Mouse (Mus musculus) embryonic facial prominence, embryonic 10.5 days (tissue): ENCODE data around the gene Exog. TPM values are rescaled to one million over a fixed set of nuclear protein-coding genes. Genes with fewer than 3 reads are reported as not detected.

Experiments
- DNase-seq: peaks from one replicate; pipeline ENCODE4 v3.0.0-alpha.2; 2017; ENCODE audit warnings: low spot score
- H3K27ac ChIP-seq: fragments of 300-500 bp; sonication (generic); replicated peaks from 2 replicates; pipeline ENCODE4 v1.5.1; 2016; ENCODE audit warnings: mild to moderate bottlenecking
- H3K27me3 ChIP-seq: fragments of 300-500 bp; sonication (generic); replicated peaks from 2 replicates; pipeline ENCODE4 v1.6.1; 2016; ENCODE audit warnings: low read depth, mild to moderate bottlenecking; ENCODE audit not compliant: poor library complexity, severe bottlenecking
- H3K36me3 ChIP-seq: fragments of 300-500 bp; sonication (generic); replicated peaks from 2 replicates; pipeline ENCODE4 v1.6.1; 2016; ENCODE audit warnings: mild to moderate bottlenecking, moderate library complexity
- H3K4me1 ChIP-seq: fragments of 300-500 bp; sonication (generic); 2 replicates; pipeline ENCODE4 v1.6.1; 2016
- H3K4me3 ChIP-seq: fragments of 300-500 bp; sonication (generic); 2 replicates; pipeline ENCODE4 v1.5.1; 2016; ENCODE audit warnings: mild to moderate bottlenecking, moderate library complexity
- H3K9me3 ChIP-seq: fragments of 300-500 bp; sonication (generic); 2 replicates; pipeline ENCODE4 v1.6.1; 2016; ENCODE audit warnings: mild to moderate bottlenecking
- WGBS: fragments of 180-500 bp; shearing (Covaris S2); methylation state at CpG from one replicate; pipeline ENCODE4 v1.1.7; 2016; 5-methylcytosine and 5-hydroxymethylcytosine counted together
- polyA plus RNA-seq: library from polyadenylated mRNA; unstranded; fragments of >200 nt; fragmentation: Nextera tagmentation; extraction: Ambion mirVana; gene quantifications from 2 replicates; pipeline ENCODE4 v1.2.1, GENCODE M21; 2016

Exog gene
- polyA plus RNA-seq, 1 experiment from 2014 or later: 44.2 TPM

DNA sequence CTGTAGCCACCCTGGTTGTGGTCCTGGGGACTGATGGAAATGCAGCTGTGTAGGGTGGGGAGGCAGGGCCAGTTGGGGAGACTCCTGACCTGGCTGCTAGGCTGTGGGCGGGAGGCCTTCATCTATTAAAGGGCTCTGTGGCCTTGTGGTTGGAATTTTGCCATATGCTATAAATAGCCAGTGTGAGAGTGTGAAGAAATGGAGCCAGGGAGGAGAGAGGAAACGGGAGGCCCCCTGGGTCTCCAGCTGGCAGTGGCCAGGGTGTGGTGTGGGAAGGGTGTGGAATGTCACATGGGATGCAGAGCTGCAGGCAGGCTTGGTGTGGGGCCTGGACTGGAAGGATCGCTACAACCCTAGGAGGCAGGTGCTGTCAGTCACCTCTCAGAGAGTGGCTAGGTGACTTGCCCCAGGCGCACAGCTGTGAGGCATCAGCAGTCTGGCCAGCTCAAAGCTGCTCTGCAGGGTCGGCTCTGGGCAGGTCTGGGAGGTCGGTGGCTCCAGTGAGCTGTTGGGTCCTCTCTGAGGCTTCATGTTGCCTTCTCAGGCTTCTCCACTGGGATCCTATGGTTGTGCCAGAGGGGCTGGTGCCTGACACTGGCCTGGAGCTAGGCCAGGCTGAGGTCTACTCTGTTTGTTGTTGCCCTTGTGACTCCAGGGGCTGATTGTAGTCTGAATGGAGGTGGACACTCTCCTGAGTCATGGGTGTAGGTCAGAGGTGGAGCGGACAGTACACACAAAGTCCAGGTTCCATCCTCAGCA is 19.3 kb upstream of the Exog start:
- Histone ChIP-seq H3K4me1 (peaks cover 29% of the 10 kb centered on the region), H3K36me3 (peaks cover 63% of the 10 kb centered on the region), H3K9me3 (no peaks in the 10 kb centered on the region), H3K4me3 (no peak overlapping the region), H3K27me3 (no peaks in the 10 kb centered on the region), H3K27ac (no peak overlapping the region; the same call in 1 of the 2 replicates)
- 55% methylated on average over 7 of the region's 7 CpGs for WGBS
- DNase-seq: no peak

DNA sequence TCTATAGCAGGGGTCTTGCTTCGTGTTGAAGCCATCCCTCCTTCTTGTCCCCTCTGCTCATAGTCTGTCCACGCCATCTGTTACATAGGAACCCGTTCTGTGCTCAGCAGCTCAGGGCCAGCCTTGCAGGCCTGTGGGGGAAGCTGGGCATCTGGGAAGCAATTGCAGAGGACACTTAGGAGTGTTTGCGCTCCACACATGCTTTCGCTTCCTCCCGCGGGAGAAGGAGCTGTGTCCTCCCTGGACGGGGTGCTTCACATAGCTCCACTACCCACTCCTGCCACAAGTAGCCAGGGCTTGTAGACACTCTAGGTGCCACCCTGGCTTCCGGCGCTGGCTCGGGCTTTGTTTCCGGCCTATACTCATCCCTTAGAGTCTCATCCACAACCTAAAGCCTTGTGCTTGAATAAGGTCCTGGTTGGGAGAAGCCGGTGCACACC is 18.7 kb upstream of the Exog start:
- DNase-seq: no peak
- Histone ChIP-seq H3K4me1 (peaks cover 26% of the 10 kb centered on the region), H3K27ac (no peak overlapping the region; the same call in 1 of the 2 replicates), H3K9me3 (no peaks in the 10 kb centered on the region), H3K4me3 (no peak overlapping the region), H3K36me3 (peaks cover 66% of the 10 kb centered on the region), H3K27me3 (no peaks in the 10 kb centered on the region)
- 92% methylated on average over 13 of the region's 13 CpGs for WGBS

DNA sequence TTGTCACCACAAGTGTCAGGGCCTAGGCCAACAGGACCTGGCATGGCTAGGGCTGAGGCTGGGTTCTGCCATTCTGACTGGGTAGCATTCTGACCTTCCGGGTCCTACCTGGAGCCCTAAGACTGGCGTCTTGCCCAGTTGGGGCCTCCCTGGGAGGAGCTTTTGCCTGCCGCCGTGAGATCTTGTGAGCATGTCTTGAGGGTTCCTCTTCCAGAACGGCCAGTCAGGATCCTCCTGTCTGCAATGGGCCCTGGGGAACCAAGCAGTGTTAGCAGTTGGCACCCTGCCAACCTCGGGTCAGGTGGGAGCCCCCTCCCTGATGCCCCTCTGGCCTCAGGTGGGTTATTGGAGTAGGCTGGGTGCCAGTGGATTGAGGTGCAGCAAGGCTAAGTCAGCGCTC is 18.3 kb upstream of the Exog start:
- H3K27me3 ChIP-seq: no peaks in the 10 kb centered on the region
- 90% methylated on average over 7 of the region's 7 CpGs for WGBS
- no peak overlapping the region for H3K4me3 ChIP-seq
- peaks cover 71% of the 10 kb centered on the region for H3K36me3 ChIP-seq
- H3K4me1 ChIP-seq: peaks cover 26% of the 10 kb centered on the region
- DNase-seq: no peak
- H3K27ac ChIP-seq: no peak overlapping the region
- H3K9me3 ChIP-seq: no peaks in the 10 kb centered on the region

DNA sequence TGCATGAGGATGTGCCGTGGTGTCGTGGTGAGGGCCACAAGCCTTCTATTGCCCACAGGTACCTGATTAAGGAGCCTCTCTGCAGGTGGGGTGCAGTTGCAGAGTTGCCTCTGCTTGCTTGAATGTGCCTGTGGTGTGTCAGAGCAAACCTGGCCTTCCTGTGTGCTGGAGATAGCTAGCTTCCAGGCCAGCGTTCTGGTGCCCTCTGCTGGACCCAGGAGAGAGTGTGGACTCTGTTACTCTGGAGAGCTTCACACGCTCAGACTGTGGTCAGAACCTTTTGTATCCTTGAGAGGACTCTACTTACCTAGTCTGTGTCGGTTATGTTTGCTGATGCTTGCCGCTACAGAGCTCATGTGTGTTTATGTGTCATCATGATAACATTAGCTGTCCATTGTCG is 14.4 kb upstream of the Exog start:
- no peaks in the 10 kb centered on the region for H3K9me3 ChIP-seq
- no peak overlapping the region for H3K27ac ChIP-seq
- peaks cover 95% of the 10 kb centered on the region for H3K36me3 ChIP-seq
- H3K4me3 ChIP-seq: no peak overlapping the region
- peaks cover 15% of the 10 kb centered on the region for H3K4me1 ChIP-seq
- WGBS: 65% methylated on average over 7 of the region's 7 CpGs
- DNase-seq: peak; percentile 76
- H3K27me3 ChIP-seq: no peaks in the 10 kb centered on the region

DNA sequence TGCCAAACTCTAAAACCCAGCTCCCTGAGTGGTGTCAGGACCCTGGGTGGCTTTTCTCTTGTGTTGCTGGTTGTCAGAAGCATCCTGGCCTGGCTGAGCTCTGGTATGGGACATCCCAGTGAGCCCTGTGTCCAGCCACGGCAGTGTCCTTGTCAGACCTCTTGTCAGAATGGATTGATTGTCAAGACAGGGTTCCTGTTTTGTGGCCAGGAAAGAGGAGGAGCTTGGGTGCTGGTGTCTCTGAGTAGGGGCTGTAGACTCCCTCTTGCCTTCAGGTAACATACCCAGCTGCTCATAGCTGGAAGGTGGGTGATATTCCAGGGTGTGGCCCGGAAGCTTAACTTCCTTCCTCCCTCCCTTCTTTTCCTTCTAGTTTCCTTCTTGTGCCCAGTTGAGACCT is 8.9 kb upstream of the Exog start:
- H3K4me1 ChIP-seq: no peaks in the 10 kb centered on the region
- H3K9me3 ChIP-seq: no peaks in the 10 kb centered on the region
- H3K27ac ChIP-seq: no peak overlapping the region
- WGBS: 87% methylated on average over 2 of the region's 2 CpGs
- DNase-seq: no peak
- H3K27me3 ChIP-seq: no peaks in the 10 kb centered on the region
- no peak overlapping the region for H3K4me3 ChIP-seq
- peaks cover 98% of the 10 kb centered on the region for H3K36me3 ChIP-seq

DNA sequence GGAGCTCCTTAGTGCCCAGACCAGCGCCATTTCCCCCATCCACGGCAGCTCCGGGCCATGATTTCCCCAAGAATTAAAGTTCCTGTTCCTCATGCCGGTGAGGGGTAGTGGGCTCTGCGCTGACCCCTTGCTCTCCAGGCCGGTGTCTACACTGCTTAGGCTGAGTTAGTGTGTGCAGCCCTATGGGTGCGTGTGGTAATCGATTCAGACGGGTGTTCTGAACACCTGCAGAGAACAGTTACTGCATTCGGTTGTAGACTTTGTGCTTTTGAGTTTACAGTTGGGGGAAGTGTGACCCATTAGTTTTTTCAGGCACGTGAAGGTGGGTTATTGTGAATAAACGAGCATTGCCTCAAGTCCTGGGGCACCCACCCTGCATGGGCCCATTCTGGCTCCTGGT is 6.7 kb upstream of the Exog start:
- Histone ChIP-seq H3K4me1 (no peaks in the 10 kb centered on the region), H3K27ac (no peak overlapping the region), H3K36me3 (peaks cover 89% of the 10 kb centered on the region), H3K9me3 (no peaks in the 10 kb centered on the region), H3K4me3 (no peak overlapping the region), H3K27me3 (no peaks in the 10 kb centered on the region)
- DNase-seq: no peak
- WGBS: 93% methylated on average over 12 of the region's 12 CpGs

DNA sequence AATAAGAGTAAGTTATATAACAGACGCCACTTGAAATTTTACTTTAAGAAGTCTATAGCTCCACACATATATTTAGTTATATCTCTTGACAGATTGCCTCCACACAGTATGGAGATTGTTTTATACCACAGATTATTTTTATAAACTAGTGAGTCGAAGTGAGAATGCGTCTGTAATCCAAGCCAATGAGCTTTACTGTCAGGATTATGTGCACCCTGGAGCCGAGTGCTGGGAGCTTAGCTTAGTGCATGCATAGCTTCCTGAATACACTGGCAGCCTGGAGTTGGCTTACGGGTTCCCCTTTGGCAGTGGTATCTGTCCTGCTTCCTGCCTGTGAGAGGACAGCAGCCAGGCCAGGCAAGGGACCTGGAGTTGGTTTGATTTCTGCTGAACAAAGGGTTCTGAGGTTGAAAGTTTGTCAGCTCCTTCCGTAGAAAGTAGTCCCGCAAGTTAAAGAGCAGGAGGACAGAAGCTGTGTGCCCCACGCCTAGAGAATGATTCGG is 6.2 kb upstream of the Exog start:
- Histone ChIP-seq H3K4me1 (no peaks in the 10 kb centered on the region), H3K4me3 (no peak overlapping the region), H3K27ac (no peak overlapping the region), H3K36me3 (peaks cover 85% of the 10 kb centered on the region), H3K27me3 (no peaks in the 10 kb centered on the region), H3K9me3 (no peaks in the 10 kb centered on the region)
- WGBS: 92% methylated on average over 9 of the region's 9 CpGs
- no peak for DNase-seq

DNA sequence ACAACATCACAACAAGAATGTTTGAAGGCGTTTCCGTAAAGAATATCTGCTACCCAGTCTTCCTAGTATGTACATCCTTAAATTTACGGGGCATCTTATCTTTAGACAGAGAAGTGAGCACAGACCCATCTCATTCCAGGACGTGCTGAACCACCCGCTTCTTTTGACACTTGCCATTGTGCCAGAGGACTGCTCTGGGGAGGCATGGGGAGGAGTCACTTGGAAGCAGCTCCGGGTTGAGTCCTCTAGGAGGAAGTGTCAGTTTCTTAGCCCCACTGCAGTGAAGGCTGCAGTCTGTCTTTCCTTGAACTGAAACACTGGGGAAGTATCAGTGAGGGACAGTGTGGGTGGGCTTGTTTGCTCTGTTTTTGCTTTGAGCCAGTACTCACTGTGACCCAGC is 994 bp downstream of the Exog start:
- H3K4me1 ChIP-seq: peaks cover 16% of the 10 kb centered on the region
- WGBS: 46% methylated on average over 6 of the region's 6 CpGs
- DNase-seq: no peak
- peaks cover 57% of the 10 kb centered on the region for H3K36me3 ChIP-seq
- H3K4me3 ChIP-seq: peak overlapping the region; percentile 95
- no peaks in the 10 kb centered on the region for H3K9me3 ChIP-seq
- no peaks in the 10 kb centered on the region for H3K27me3 ChIP-seq
- peak overlapping the region; percentile 96 for H3K27ac ChIP-seq

DNA sequence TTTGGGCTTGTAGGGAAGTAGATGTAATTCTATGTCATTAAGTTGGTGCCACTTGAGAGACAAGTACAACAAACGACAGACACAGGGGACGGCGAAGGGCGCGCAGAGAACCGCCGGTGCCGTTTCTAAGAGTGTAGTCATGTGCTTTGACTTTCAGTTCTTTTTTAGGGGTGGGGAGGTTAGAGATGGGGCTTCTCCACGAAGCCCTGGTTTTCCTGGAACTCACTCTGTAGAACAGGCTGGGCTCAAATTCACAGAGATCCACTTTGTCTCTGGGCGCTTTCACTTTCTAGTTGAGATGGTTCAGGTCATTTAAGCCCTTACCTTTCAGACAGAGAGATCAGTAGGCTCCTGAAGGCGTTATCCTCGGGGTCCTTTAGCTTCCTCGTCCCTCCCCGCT is 11.2 kb downstream of the Exog start:
- H3K9me3 ChIP-seq: no peaks in the 10 kb centered on the region
- 92% methylated on average over 14 of the region's 14 CpGs for WGBS
- H3K27ac ChIP-seq: no peak overlapping the region
- H3K36me3 ChIP-seq: peaks cover 88% of the 10 kb centered on the region
- no peak overlapping the region for H3K4me3 ChIP-seq
- no peaks in the 10 kb centered on the region for H3K4me1 ChIP-seq
- no peak for DNase-seq
- no peaks in the 10 kb centered on the region for H3K27me3 ChIP-seq

DNA sequence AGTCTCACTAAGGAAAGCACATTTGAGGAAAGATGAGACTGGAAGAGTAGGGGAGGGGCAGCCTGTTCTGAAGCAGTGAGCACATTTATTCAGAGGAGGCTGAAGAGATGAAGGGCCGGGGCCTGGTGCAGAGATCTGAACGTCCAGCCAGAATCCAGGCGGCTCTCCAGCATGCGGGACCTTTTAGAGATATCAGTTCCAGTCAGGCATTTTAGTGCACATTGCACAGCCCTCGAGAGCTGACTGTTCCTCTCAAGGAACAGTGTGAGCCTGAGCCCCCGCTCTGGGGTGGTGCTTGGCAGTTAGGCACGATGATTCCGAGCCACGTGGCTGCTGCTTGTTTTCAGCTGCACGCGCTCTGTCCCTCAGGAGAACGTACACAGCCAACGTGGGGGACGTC is 12.4 kb downstream of the Exog start:
- no peaks in the 10 kb centered on the region for H3K27me3 ChIP-seq
- H3K36me3 ChIP-seq: peaks cover 88% of the 10 kb centered on the region
- no peaks in the 10 kb centered on the region for H3K4me1 ChIP-seq
- no peaks in the 10 kb centered on the region for H3K9me3 ChIP-seq
- no peak overlapping the region for H3K27ac ChIP-seq
- WGBS: 91% methylated on average over 14 of the region's 14 CpGs
- no peak overlapping the region for H3K4me3 ChIP-seq
- no peak for DNase-seq

DNA sequence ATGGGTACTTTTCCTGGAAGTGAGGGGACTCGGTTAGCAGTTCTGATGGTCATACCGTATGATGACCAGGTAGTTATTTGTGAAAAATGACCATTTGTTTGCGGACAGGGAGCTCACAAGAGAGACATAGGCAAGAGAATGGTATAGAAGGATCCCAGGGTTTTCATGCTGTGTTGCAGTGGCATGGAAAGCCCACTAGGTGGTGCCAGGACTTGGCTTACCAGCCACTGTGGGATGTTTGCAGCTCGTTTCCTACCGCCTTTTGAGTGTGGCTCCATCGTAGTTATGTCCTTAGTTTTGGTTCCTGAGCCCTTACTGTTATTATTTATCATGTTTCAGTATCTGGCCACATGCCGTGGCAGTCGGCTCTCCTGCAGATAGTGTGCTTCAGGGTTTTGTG is 15.7 kb downstream of the Exog start:
- Histone ChIP-seq H3K4me1 (no peaks in the 10 kb centered on the region), H3K27me3 (no peaks in the 10 kb centered on the region), H3K4me3 (no peak overlapping the region), H3K9me3 (0 out of 2 replicates have a peak, but pooled peaks cover 2% of the 10 kb centered on the region), H3K36me3 (peaks cover 90% of the 10 kb centered on the region), H3K27ac (no peak overlapping the region)
- peak; percentile 69 for DNase-seq
- WGBS: 58% methylated on average over 8 of the region's 8 CpGs

DNA sequence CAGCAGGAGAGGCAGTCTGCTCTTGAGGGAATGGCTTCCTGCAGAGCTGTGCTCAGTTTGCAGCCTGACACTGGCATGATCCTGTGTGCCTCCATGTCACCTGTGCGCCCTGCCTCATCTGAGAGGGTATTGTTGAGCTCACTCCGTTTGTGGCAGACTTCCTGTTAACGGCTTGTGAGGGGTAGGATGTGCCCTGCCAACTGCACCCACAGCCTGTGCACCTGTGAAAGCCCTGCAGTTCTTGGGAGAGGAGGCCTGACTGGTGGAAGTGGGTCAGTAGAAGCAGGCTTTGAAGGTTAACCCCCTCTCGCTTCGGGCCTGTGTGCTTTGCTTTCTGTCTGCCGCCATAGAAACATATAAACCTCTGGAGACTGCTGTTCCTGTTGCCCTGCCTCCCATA is 20.3 kb downstream of the Exog start:
- Histone ChIP-seq H3K9me3 (0 out of 2 replicates have a peak, but pooled peaks cover 2% of the 10 kb centered on the region), H3K4me1 (no peaks in the 10 kb centered on the region), H3K27me3 (no peaks in the 10 kb centered on the region), H3K27ac (no peak overlapping the region), H3K4me3 (no peak overlapping the region), H3K36me3 (peaks cover 96% of the 10 kb centered on the region)
- 88% methylated on average over 6 of the region's 6 CpGs for WGBS
- no peak for DNase-seq

DNA sequence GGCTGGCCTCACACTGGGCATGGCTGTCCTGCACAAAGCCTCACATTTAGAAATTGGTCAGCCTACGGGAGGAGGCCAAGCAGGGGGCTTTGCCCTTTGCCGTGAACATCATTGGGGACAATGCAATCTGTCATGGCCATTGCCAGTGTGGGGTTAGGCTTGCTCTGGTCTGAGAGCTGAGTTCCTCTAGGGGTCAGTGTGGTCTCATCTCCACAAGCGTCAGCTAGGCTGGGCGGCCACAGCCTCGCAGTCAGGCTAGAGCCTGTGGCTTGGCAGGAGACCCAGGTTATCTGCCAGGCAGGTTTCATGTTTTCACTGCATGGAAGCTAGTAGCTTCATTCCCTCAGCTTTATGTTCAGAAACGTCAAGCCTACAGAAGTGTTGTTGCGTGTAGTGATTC is 20.9 kb downstream of the Exog start:
- WGBS: 72% methylated on average over 7 of the region's 7 CpGs
- Histone ChIP-seq H3K9me3 (0 out of 2 replicates have a peak, but pooled peaks cover 2% of the 10 kb centered on the region), H3K27ac (no peak overlapping the region), H3K4me3 (no peak overlapping the region), H3K27me3 (no peaks in the 10 kb centered on the region), H3K36me3 (peaks cover 99% of the 10 kb centered on the region), H3K4me1 (no peaks in the 10 kb centered on the region)
- DNase-seq: peak; percentile 37
